Mouse (Mus musculus) brain, embryonic 14.5 days (tissue): ENCODE data around the gene Slc4a5.

Experiments
- CTCF ChIP-seq: fragments of 200-500 bp; IDR thresholded peaks from 2 replicates; pipeline ENCODE4 v1.5.1; 2012; ENCODE audit warnings: inconsistent platforms, mild to moderate bottlenecking, moderate library complexity, borderline replicate concordance; ENCODE audit not compliant: insufficient read depth, insufficient read length; ENCODE audit errors: extremely low read depth
- POLR2A ChIP-seq: fragments of 200-500 bp; IDR thresholded peaks from 2 replicates; pipeline ENCODE4 v1.6.1; 2012; ENCODE audit warnings: mild to moderate bottlenecking, inconsistent platforms, borderline replicate concordance; ENCODE audit not compliant: poor library complexity, insufficient read depth, insufficient read length, severe bottlenecking; ENCODE audit errors: extremely low read depth

DNA sequence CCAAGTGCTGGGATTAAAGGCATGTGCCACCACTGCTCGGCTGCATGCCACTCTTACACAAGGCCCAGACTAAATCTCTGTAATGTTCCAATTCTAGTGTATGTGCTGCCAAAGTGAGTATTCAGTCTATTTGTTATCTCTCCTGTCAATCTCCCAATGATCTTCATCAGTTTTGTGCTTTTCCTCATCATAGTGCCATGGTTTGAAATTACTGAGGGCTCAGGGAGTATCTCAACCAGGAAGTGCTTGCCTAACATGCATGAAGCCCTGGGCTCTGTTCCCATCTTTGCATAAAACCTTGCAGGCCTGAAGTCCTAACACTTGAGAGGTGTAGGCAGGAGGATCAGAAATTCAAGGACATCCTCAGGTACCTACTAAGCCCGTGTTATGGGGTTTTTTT lies 103.2 kb downstream of the Slc4a5 start:
- TF ChIP-seq POLR2A (no peak), CTCF (no peak)
